Mouse (Mus musculus): ENCODE data around the gene Clca1.
"Not testable (repeated sequence)": the region's sequence is repeated elsewhere in the genome, so short reads cannot be mapped to it uniquely, and the experiment has no call there.

Clca1 gene

DNA sequence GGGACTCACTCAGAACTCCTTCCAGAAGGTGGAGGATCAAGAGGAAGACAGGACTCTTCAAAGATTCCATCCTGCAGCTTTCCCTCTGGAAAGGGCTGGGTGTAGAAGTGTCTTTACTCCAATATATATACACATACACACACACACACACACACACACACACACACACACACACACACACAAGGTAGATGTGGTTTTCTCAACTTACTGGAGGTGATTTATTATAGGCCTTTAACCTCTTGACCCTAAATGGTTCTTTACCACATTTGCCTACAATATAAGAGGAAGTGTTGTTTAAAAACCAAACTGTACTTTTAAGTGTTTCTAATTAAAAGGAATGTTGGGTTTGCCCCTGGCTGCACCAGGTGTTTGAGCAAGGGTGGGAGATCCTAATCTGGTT lies at the start of gene Clca1:
Gene Clca1, minus strand, starts transcription at position 101 of the 400 bp plus-strand sequence.
- no peak for DNase-seq (ENCODE audit: low read depth in 1 of 2, low spot score in 2 of 2)

DNA sequence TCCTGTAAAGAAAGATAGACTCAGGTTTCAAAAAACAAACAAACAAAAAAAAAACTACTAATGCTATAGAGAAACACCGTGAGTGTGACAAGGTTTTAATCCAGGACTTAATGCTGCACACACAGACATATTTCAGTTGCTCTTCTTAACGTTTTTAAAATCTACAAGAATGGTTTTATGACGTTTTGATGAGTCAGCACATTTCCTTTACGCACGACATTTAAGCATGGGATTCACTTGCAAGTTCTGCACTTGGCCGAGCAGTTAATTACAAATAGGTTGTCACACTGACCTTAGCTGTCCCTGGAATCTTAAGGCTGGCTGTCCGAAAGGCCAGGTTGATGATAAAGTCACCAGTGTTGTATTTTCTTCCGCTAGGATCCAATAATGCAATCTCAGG lies 48.3 kb upstream of the Clca1 start:
- no peak for DNase-seq (ENCODE audit: low read depth in 1 of 2, low spot score in 2 of 2)

DNA sequence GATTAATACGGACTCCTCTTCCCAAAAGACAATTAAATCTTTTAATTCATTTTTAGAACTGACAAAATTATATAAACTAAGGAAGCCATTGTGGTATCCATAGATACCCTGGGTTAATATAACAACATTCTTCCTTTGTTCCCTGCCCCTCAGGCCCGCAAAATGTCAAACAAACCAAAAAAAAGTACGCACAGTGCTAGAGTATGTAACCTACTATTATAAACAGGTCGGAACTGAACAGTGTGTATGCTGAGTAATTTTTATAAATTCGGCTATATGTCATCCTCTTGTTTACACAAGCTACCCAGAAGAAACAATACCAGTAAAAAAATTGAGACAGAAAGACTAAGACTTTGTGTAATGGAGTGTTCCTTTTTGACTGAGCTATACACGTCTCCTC lies 45.8 kb upstream of the Clca1 start:
- DNase-seq (ENCODE audit: low read depth in 1 of 2, low spot score in 2 of 2), result no peak

DNA sequence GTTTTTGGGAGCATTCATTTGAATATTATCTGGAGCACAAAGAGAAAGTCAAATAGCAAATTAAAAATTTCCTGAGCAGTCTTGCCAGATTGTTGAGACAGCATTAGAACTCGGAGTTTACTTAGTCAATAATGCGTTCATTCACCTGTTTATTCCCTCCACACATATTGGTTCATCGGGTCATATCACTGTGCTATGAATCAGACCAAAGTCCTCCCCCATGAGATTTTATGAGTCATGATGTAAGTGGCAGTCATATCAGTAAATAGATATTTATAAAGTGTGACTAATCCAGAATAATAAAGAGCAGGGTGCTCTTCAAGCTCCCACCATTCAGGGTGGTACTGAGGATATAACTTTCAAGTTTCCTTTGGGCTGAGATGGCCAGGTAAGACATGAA lies 39.8 kb upstream of the Clca1 start:
- DNase-seq (ENCODE audit: low read depth in 1 of 2, low spot score in 2 of 2), result no peak

DNA sequence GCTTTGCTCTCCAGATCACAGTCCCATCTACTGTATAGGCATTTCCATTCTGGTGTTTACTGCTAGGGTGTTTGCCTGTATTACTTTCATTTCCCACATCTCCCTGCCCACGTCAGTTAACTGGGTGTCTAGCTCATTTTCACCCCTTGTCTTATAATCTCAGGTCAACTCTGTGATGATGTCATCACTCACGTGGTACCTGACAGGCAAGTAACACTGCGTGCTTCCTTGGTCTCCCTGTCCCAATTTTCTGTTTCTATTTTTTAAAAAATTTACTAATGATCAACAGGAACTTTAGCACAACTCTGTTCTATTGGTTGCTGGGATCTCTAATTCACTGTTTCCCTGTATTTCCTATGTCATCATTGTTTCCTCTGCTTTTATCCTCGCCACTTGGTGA lies 36.4 kb upstream of the Clca1 start:
- no peak for DNase-seq (ENCODE audit: low read depth in 1 of 2, low spot score in 2 of 2)

DNA sequence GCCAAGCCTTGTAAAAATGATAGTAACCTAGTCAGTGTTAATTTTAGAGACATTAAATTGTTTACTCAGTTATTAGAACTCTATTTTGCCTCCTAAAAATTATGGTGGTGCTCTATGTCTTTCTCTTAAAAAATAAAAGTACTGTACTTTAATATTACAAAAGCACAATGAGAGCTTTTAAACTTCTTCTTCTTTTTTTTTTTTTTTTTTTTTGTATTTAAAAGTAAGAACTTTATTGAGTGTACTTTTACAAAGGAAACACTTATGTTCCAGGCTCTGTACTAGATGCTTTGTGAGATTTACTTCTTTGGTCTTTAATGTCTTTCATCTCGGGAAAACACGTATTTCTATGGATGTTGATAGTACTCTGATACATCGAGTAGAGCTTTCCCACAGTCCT lies 22.6 kb upstream of the Clca1 start:
- not testable (repeated sequence) for DNase-seq (ENCODE audit: low read depth in 1 of 2, low spot score in 2 of 2)

DNA sequence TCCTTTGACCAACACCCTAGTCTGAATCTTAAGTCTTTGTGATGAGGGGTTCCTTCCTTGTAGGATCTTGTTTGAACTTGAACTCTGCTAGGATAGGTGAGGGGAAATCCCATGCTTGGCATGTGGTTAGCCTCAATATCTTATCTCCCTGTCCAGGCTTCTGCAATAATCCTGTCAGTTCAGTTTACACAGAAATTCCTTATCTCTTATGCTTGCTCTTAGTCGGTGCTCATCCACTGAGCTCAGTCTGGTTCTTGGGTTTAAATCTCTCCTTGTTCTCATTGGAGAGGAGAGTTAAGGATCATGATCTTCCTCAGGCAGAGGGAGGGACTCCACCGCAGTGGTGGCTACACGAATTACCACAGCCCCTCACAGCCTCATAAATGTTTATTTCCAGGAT lies 17.2 kb upstream of the Clca1 start:
- no peak for DNase-seq (ENCODE audit: low read depth in 1 of 2, low spot score in 2 of 2)

DNA sequence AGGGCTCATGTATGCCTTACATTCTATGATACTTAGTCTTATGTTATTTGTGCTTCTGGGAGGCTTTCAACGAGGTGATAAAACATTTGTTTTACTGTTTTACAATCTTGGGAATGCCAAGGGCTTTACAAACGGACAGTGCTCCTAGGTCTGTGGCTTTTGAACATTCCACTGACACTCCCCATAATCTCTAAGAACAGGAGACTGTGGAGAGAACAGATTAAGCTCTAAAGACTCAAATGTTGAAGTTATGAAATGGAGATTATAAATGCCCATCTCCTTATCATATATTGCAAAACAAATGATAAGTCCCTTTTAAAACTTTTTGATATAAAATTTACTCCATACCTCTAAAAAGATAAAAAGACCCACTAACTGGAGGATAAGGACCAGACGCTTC lies 6.2 kb upstream of the Clca1 start:
- DNase-seq (ENCODE audit: low read depth in 1 of 2, low spot score in 2 of 2), result no peak

DNA sequence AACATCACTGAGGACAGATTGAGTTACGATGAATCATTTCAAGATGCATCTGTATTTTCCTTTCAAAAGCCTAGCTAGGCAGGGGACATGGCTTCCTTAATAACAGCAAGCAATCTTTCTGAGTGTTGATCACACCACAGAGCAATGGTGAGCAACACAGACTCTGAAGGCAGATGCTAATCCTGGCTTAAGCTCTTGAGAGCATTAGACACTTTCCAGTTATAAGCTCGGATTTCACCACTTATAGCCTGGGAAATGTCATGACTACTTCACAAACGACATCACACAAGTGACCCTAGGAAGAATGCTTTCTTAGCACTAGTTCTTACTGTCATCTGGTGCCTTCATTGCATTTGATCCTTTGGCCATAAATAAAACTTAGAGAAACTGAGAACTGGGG lies 4.5 kb downstream of the Clca1 start:
- no peak for DNase-seq (ENCODE audit: low read depth in 1 of 2, low spot score in 2 of 2)

DNA sequence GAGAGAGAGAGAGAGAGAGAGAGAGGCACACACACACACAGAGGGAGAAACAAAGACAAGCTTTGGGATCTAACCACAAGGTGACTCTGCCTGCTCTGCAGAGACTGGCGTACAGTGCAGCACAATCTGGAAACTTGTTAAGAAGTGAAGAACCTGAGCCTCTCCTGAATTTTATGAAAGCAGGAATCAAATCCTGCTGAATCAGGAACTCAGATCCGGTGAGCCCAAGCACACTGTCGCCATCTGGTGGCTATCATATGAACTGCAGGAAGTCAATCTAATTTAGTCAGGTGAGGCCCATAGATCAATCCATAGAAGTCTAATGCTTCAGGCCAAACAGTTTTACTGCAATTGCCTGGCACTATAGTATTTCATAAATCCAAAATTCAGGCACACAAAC lies 5.8 kb downstream of the Clca1 start:
- no peak for DNase-seq (ENCODE audit: low read depth in 1 of 2, low spot score in 2 of 2)

DNA sequence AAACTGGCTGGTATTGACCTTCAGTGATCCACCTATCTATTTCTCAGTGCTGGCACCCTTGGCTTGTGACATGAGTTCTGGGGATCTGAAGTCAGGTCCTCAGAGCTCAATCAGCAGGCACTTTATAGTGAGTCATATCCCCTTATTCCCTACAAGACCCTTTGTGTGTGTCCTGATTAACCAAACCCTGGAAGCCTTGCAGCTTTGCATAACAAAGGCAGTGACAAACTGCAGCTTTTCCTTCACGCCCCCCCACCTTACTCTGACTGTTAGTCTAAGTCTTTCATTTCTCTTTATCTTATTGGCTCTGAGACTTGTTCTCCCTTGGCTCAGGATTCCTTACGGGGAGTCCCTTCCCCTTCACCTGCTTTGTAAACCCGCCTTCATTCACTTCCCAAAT lies 14.8 kb downstream of the Clca1 start:
- no peak for DNase-seq (ENCODE audit: low read depth in 1 of 2, low spot score in 2 of 2)

DNA sequence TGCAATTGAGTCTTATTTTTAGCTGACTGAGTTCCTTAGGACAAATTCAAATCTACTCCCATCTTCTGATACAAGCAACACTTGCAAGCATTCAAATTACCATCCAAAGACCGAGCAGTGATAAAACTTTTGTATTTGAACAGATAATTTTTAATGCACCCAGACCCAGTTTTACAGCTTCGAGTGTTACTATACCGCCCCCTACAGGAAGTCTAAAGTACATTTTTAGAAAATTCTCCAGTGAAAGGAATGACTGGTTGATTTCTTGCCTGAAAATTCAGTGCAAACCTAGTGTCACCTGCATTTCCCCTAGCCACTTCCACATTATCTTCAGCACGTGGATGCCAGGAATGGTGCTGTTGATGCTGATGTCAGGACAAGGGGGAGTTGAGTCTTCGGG lies 28.2 kb downstream of the Clca1 start:
- no peak for DNase-seq (ENCODE audit: low read depth in 1 of 2, low spot score in 2 of 2)

DNA sequence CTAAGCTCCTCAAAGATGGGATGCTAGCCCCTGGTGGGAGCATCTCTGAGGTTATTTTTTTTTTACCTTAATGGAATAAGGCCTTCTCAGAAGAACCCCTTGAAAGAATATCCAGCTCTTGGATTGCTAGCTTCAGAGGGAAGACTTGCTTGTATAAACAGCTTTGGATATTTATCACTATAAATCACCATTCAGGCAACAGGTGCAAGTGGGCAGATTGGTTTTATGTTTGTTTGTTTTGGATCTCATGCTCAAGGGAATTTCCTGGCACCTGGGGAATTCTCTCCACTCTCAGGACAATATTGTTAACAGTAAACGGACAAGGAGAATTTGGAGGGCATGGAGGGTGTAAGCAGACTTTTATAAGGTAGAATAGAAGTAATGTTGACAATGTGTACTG lies 31.7 kb downstream of the Clca1 start:
- DNase-seq (ENCODE audit: low read depth in 1 of 2, low spot score in 2 of 2), result no peak

DNA sequence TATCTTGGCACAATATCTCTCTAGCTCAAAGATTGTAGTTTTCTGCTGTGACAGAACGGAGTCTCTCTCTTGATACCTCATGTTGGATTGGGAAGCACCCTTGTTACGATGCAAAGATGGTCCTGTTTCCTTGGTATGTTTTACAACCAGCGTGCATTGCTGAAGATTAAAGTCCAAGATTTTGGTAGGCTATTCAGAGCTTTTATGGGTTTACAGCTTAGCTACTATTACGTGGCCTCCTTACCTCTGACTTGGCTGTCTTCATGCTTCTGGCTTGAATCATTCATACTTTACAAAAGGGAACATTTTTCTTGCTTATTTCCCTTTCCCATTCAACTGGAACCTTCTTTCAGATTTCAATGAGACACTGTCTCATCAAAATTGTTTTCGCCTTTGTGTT lies 39.5 kb downstream of the Clca1 start:
- no peak for DNase-seq (ENCODE audit: low read depth in 1 of 2, low spot score in 2 of 2)

DNA sequence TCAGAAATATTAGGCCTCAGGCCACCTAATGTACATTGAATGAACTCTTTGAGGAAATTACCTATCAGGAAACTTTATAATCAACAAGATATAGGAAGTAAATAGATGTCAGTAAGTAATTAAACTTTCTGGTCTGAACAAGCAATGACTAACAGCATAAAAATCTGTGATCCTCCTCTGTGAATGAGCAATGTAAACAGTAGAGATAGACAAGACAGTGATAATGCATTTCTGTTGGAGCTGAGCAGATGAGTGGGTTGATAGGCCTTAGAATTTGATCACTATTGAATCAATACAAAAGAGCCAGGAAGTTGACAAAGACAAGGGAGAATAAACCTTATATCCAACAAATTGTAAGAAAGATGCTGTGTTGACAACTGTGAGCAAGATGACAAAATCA lies 40.0 kb downstream of the Clca1 start:
- no peak for DNase-seq (ENCODE audit: low read depth in 1 of 2, low spot score in 2 of 2)

DNA sequence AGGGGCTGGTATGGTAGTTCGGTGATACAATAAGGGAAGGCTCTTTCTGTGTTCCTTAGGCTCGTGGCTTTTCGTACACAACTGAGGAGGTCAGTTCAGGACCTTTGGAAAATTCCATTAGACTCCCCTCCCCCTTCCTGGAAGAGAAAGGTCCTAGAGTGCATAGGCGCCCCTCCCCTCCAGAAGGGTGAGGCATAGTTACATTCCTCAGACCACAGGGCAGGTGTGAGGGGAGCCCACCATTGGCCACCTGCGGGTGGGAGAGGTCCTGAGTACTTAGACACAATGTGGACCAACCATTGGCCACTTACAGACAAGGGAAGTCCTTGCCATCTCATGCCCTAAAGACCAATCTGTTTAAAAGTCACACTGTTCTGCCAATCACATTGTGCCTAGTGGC lies 46.7 kb downstream of the Clca1 start:
- no peak for DNase-seq (ENCODE audit: low read depth in 1 of 2, low spot score in 2 of 2)

DNA sequence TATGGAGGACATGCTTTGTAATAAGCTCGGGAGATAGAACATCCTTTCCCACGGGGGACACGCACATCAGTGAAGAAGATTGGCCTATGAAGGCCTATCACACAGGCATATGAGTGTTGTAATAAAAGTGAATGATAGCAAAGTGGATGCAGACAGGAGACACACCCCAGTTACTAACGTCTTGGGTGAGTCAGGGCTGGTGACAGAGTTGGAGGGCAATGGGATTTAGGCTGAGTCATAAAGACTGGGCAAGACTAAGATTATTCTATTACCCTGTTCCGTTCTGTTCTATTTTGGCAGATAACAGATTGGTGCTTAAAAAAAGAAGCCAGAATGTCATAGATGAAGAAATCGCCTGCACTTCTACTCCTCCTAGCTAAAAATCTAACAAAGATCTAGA lies 52.0 kb downstream of the Clca1 start:
- no peak for DNase-seq (ENCODE audit: low read depth in 1 of 2, low spot score in 2 of 2)

DNA sequence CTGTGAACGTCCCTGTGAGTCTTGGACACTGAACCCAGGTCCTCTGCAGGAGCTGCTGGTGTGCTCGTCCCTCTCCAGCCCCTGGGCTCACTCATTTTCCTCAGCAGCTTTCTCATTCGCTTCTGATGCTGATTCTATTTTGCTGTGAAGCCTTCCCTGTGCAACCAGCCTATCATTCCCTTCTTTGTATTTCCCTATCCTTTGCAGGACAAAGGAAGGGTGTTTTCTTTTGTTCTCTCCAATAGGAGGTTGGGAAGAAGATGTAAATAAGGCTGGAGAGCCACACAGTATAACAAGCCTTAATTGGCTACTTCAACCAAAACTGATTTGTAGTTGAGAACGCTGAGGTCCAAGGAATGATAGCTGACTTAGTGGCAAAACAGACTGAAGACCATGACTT lies 54.9 kb downstream of the Clca1 start:
- DNase-seq (ENCODE audit: low read depth in 1 of 2, low spot score in 2 of 2), result no peak

DNA sequence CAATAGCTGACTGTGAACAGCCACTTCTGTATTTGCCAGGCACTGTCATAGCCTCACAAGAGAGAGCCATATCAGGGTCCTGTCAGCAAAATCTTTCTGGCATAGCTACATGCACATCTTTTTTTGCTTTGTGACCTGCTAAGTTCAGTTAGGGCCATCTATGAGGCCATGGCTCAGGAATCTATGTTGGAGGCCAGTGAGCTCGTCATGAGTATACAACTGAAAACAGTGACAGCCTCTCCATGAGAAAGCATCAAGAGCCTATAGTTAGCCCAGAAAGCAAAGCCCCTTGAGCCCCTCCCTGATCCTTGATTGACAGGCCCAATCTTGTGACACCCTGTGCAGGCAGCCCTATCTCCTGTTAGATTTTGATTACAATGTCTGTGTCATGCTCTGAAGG lies 56.5 kb downstream of the Clca1 start:
- no peak for DNase-seq (ENCODE audit: low read depth in 1 of 2, low spot score in 2 of 2)

DNA sequence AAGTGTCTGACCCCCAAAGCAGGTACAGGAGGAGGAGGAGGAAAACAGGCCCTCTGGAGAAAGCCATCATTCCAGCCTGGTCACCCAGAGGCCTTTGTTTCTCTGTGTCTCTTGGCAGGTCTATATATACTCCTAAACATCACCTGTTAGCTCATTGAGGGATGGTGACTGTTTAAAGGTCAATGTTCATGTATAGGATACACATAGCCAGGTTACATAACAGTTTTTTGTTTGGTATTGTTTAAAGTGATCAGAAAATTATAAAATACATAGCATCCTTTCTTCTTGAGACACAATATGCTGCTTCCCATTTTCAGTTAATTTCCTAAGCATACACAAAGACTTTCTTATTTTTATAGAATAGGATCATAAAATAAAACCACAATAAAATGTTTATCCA lies 57.6 kb downstream of the Clca1 start, which contains the start of gene Clca4a:
Gene Clca4a, minus strand, starts transcription at position 101 of the 400 bp plus-strand sequence.
- no peak for DNase-seq (ENCODE audit: low read depth in 1 of 2, low spot score in 2 of 2)

DNA sequence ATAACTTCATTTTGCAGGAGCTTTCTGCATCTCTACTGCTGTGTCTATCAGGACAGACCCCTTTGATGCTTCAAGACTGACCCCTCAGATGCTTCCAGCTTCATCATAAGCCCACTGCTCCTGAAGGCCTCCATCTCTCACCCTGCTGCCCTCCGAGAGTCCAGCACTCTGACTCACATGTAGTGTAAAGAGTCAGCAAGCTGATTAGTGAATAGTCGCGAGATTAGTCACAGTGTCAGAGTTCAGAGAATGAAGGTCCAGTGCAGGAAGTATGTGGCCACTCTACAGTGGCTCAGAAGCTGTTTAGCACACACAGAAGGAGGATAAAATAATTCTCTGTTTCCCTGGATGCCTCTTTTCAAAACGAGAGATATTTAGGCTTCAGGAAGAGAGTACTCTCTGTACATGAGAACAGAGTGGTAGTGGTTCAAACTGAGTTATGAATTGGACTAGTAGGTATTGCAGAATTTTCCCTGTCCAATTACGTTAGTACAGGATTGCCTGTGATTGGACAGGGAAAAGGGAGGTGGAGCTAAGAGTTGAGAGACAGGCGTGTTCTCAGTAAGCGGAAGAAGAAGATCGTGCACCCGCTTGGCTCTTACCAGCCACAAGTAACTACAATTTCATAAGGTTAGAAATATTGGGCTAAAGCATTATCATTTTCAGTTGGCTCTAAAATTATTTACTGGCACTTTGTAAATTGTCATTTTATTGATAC lies 60.9 kb downstream of the Clca1 start:
- DNase-seq (ENCODE audit: low read depth in 1 of 2, low spot score in 2 of 2), result no peak

DNA sequence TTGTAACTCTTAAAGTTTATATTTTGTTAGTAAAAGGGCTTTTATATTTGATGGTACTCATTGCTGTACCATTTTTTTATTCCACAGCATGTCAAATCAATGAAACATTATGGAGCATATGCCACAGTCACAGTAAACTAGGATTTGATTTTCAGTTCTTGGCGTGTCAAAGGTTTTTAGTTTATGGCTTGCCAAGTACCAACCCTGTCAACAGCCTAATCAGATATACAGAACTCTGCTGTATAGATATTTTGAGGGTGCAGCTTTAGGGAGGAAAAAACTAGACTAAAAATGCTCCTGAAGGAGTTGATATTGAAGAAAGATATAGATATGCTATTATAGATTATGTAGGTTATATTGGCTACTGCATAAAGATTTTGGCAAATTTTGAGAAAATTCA lies 62.8 kb downstream of the Clca1 start:
- no peak for DNase-seq (ENCODE audit: low read depth in 1 of 2, low spot score in 2 of 2)

DNA sequence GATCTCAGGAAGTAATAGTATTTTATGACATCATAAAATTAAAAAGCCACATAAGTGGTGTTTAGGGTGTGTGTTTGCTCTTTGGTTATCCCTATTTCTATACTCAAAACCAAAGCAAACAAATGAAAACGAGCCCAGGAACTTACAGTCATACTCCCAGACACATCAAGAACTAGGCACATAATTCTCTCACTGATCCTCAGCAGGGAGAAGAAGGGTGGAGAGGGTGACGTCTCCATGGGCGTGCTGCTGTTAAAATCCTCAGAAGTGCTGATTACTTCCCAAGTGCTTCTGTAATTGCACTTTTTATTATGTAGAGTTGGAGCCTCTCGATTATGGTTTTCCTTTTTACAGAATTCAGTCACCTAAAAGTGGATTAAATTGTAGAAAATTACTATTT lies 66.5 kb downstream of the Clca1 start:
- DNase-seq (ENCODE audit: low read depth in 1 of 2, low spot score in 2 of 2), result no peak

All from monocyte, adult 2 months (primary cell).